Mouse (Mus musculus): ENCODE measurements around the gene Aoah. TPM values are rescaled to one million over a fixed set of nuclear protein-coding genes. Genes with fewer than 3 reads are reported as not detected.

The Aoah gene
- polyA plus RNA-seq, 1 experiment from 2014 or later = 0.46 TPM

DNA sequence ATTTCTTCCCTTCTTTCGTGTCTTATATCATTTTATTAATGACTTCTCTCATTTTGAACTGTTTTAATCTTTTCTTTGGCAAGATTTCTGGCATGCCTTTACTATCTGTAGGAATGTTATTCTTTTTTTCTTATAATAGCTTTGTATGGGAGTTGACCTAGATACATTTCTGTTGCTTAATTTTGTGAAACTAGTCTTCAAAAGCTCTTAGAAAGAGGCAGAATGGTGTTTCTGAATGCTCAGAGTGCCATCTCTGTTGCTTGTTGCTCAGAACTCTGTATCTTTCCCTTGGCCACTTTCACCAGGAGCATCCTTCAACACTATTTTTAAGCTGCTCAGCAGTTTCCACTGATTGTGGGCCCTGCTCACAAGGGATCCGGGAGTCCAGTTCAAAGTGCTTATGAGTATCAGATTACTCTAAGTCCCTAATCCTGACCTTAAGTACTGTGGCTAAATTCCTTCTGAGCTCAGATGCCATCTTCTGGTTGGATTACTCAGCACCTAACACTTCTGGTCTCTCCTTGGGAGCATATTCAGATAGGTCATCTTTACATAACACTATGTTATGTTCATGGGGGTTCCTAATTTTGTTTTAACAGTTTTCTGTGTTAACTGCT is 26.9 kb downstream of the Aoah start:
- Histone ChIP-seq H3K4me3 (no peak overlapping the region), H3K36me3 (no peaks in the 10 kb centered on the region), H3K27ac (no peak overlapping the region), H3K4me2 (replicated peaks) (no peak overlapping the region), H3K9me3 (no peaks in the 10 kb centered on the region), H3K4me1 (no peaks in the 10 kb centered on the region), H3K27me3 (replicated peaks) (no peaks in the 10 kb centered on the region), H3K9ac (no peak overlapping the region)
- WGBS = 78% methylated on average over 2 of the region's 2 CpGs
- ATAC-seq (ENCODE audit: low FRiP score, low read depth) = no peak

- 74% methylated on average over 2 of the region's 2 CpGs for WGBS
- H3K36me3 ChIP-seq = no peaks in the 10 kb centered on the region
- ATAC-seq (ENCODE audit: low FRiP score, low read depth) = no peak
- H3K9me3 ChIP-seq = no peaks in the 10 kb centered on the region
- no peak overlapping the region for H3K9ac ChIP-seq
- no peaks in the 10 kb centered on the region for H3K4me1 ChIP-seq
- H3K27ac ChIP-seq = no peak overlapping the region
- no peaks in the 10 kb centered on the region for H3K27me3 ChIP-seq (replicated peaks)
- no peak overlapping the region for H3K4me3 ChIP-seq
- H3K4me2 ChIP-seq (replicated peaks) = no peak overlapping the region
Measured at GRCm38 (mm10) chr13:20828728-20829127, 34.8 kb downstream of the Aoah start.

- no peaks in the 10 kb centered on the region for H3K27me3 ChIP-seq (replicated peaks)
- H3K9me3 ChIP-seq = no peaks in the 10 kb centered on the region
- no peak for ATAC-seq (ENCODE audit: low FRiP score, low read depth)
- WGBS = 90% methylated on average over 9 of the region's 9 CpGs
- H3K4me2 ChIP-seq (replicated peaks) = no peak overlapping the region
- H3K4me1 ChIP-seq = no peaks in the 10 kb centered on the region
- H3K27ac ChIP-seq = no peak overlapping the region
- H3K9ac ChIP-seq = no peak overlapping the region
- H3K36me3 ChIP-seq = no peaks in the 10 kb centered on the region
- H3K4me3 ChIP-seq = no peak overlapping the region
Measured at GRCm38 (mm10) chr13:20829181-20829900, 35.4 kb downstream of the Aoah start.

DNA sequence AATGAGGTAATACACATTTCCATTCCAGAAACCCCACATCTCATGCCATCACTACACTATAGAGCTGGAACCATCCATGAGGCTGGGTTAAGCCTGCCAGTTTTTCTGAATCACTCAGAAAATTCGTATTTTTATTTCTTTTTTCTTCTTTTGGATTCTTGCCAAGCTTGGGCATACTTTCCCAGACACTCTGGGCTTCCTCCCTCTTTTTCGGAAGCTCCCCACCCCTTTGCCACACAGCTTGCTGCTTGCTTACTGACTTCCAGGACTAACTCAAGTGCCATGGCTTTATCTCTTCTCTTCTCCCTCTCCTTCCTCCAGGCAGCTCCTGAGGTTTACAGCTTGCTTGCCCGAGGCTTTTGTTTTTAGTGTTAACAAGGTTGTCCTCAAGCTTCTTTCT is 62.0 kb downstream of the Aoah start:
- H3K27me3 ChIP-seq (replicated peaks) = no peaks in the 10 kb centered on the region
- H3K27ac ChIP-seq = no peak overlapping the region
- no peaks in the 10 kb centered on the region for H3K9me3 ChIP-seq
- H3K36me3 ChIP-seq = no peaks in the 10 kb centered on the region
- no peaks in the 10 kb centered on the region for H3K4me1 ChIP-seq
- WGBS = 68% methylated on average over 3 of the region's 3 CpGs
- no peak overlapping the region for H3K9ac ChIP-seq
- ATAC-seq (ENCODE audit: low FRiP score, low read depth) = no peak
- H3K4me3 ChIP-seq = no peak overlapping the region
- H3K4me2 ChIP-seq (replicated peaks) = no peak overlapping the region

- Histone ChIP-seq H3K4me2 (replicated peaks) (no peak overlapping the region), H3K9me3 (no peaks in the 10 kb centered on the region), H3K4me1 (peaks cover 2% of the 10 kb centered on the region; the same call in 1 of the 2 replicates), H3K4me3 (no peak overlapping the region), H3K27ac (no peak overlapping the region), H3K36me3 (no peaks in the 10 kb centered on the region), H3K9ac (no peak overlapping the region), H3K27me3 (replicated peaks) (no peaks in the 10 kb centered on the region)
- no peak for ATAC-seq (ENCODE audit: low FRiP score, low read depth)
- 56% methylated on average over 1 of the region's 1 CpGs for WGBS
Measured at GRCm38 (mm10) chr13:20899372-20899771, 105.5 kb downstream of the Aoah start.

DNA sequence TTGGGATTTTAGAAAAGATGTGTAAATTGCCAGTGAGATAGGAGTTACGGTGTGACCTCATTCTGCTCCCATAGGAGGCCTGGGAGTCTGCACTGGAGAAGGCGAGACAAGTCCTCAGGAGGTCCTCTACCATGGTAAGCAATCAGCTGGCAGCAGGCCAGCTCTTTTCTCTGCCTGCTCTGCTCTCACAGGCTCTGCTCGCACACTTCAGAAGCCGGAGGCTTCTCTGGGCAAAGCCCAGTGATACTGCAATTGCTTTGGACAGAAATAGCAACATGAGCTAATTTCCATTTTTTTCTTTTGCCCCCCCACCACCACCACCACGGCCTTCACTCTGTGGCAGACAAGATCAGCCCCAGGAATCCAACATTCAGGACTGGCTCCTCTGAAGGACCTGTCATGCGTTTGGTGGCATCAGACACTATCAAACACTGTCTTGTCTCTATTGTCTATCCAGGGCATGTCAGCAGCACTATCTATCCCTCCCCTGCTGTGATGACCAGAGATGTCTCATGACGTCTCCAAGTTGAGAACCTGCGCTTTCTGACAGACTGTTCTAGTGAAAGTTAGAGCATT is 106.6 kb downstream of the Aoah start:
- 48% methylated on average over 8 of the region's 8 CpGs for WGBS
- no peaks in the 10 kb centered on the region for H3K36me3 ChIP-seq
- H3K27ac ChIP-seq = no peak overlapping the region
- H3K9ac ChIP-seq = no peak overlapping the region
- no peak overlapping the region for H3K4me2 ChIP-seq (replicated peaks)
- H3K27me3 ChIP-seq (replicated peaks) = no peaks in the 10 kb centered on the region
- H3K4me1 ChIP-seq = peaks cover 2% of the 10 kb centered on the region; the same call in 1 of the 2 replicates
- H3K4me3 ChIP-seq = no peak overlapping the region
- ATAC-seq (ENCODE audit: low FRiP score, low read depth) = peak; percentile 67; the same call in 1 of the 2 replicates
- H3K9me3 ChIP-seq = no peaks in the 10 kb centered on the region

GRCm38 (mm10) chr13:20900972-20901457 is 107.1 kb downstream of the Aoah start:
- no peaks in the 10 kb centered on the region for H3K36me3 ChIP-seq
- no peak overlapping the region for H3K4me3 ChIP-seq
- WGBS = 9% methylated on average over 2 of the region's 2 CpGs
- H3K4me2 ChIP-seq (replicated peaks) = no peak overlapping the region
- H3K27ac ChIP-seq = no peak overlapping the region
- H3K4me1 ChIP-seq = peaks cover 2% of the 10 kb centered on the region; the same call in 1 of the 2 replicates
- no peaks in the 10 kb centered on the region for H3K27me3 ChIP-seq (replicated peaks)
- no peak overlapping the region for H3K9ac ChIP-seq
- H3K9me3 ChIP-seq = no peaks in the 10 kb centered on the region
- peak; percentile 63 for ATAC-seq (ENCODE audit: low FRiP score, low read depth)

- no peak overlapping the region for H3K9ac ChIP-seq
- no peak for ATAC-seq (ENCODE audit: low FRiP score, low read depth)
- H3K27me3 ChIP-seq (replicated peaks) = no peaks in the 10 kb centered on the region
- no peaks in the 10 kb centered on the region for H3K36me3 ChIP-seq
- no peak overlapping the region for H3K4me3 ChIP-seq
- WGBS = 53% methylated on average over 3 of the region's 3 CpGs
- H3K4me2 ChIP-seq (replicated peaks) = no peak overlapping the region
- H3K9me3 ChIP-seq = no peaks in the 10 kb centered on the region
- H3K4me1 ChIP-seq = peaks cover 2% of the 10 kb centered on the region; the same call in 1 of the 2 replicates
- H3K27ac ChIP-seq = no peak overlapping the region
Measured at GRCm38 (mm10) chr13:20901634-20902135, 107.8 kb downstream of the Aoah start.

- Histone ChIP-seq H3K4me2 (replicated peaks) (no peak overlapping the region), H3K27me3 (replicated peaks) (no peaks in the 10 kb centered on the region), H3K9me3 (no peaks in the 10 kb centered on the region), H3K4me1 (peaks cover 2% of the 10 kb centered on the region; the same call in 1 of the 2 replicates), H3K9ac (no peak overlapping the region), H3K36me3 (no peaks in the 10 kb centered on the region), H3K4me3 (no peak overlapping the region), H3K27ac (no peak overlapping the region)
- no peak for ATAC-seq (ENCODE audit: low FRiP score, low read depth)
- WGBS = 84% methylated on average over 4 of the region's 4 CpGs
Measured at GRCm38 (mm10) chr13:20904118-20904517, 110.2 kb downstream of the Aoah start.

DNA sequence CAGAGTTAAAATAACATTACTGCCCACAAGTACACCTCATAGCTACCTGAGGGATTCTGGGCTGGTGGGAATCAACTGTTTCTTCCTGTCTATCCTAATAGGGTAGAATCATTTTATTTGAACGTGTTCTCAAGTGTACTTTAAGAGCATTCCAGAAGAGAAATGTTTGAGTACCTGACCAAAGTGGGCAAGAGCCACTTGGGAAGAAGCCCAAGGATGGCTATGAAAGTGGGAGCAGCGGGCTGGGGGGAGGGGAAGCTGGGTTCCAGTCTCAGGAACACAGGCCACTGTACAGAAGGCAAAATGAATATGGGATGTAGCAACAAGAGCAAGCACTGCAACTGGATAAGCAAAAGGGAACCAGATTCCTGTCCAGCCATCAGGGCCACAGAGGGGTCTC is 111.3 kb downstream of the Aoah start:
- Histone ChIP-seq H3K27ac (no peak overlapping the region), H3K4me1 (peaks cover 2% of the 10 kb centered on the region; the same call in 1 of the 2 replicates), H3K36me3 (no peaks in the 10 kb centered on the region), H3K4me2 (replicated peaks) (no peak overlapping the region), H3K27me3 (replicated peaks) (no peaks in the 10 kb centered on the region), H3K4me3 (no peak overlapping the region), H3K9ac (no peak overlapping the region), H3K9me3 (no peaks in the 10 kb centered on the region)
- no peak for ATAC-seq (ENCODE audit: low FRiP score, low read depth)
- WGBS = 82% methylated on average over 2 of the region's 2 CpGs

DNA sequence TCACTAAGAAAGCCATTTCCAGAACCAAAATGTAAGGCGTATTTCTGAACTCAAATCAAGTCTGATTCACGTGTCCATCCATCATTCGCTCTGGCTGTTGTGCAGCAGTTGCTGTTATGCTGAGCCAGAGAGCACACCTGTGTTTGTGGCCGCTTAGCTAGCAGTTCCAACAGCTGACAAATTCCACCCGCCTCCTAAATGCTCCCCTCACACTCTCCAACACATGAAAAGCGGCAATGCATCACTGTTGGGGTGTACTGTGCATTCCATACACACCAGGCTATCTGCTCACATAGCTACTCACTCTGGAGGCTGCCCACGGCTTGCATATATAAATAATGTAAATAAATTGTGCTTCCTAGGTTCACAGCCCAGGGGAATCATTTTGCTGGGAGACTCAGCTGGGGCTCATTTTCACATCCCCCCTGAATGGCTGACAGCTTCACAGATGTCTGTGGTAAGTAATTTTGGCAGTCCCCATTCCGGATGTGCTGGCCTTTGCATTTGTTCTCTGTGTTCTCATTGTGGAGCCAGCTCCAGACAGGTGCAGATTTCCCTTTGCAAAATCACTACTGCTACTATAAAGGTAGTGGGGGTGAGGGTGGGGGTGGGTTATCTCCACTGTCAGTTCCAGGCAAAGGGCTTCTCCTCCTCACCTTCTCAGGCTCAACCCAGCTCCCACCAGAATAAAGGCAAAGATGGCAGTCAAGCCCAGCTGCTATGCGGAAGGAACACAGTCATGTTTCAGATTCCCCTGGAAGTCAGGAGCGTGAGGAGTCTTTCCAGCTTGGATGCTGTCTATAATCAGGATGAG is 123.0 kb downstream of the Aoah start:
- Histone ChIP-seq H3K4me3 (no peak overlapping the region), H3K27ac (no peak overlapping the region), H3K36me3 (no peaks in the 10 kb centered on the region), H3K9me3 (no peaks in the 10 kb centered on the region), H3K9ac (no peak overlapping the region), H3K4me2 (replicated peaks) (no peak overlapping the region), H3K4me1 (no peaks in the 10 kb centered on the region), H3K27me3 (replicated peaks) (no peaks in the 10 kb centered on the region)
- WGBS = 65% methylated on average over 10 of the region's 10 CpGs
- peak; percentile 70 for ATAC-seq (ENCODE audit: low FRiP score, low read depth)

- no peak overlapping the region for H3K4me3 ChIP-seq
- H3K27me3 ChIP-seq (replicated peaks) = no peaks in the 10 kb centered on the region
- no peak for ATAC-seq (ENCODE audit: low FRiP score, low read depth)
- no peaks in the 10 kb centered on the region for H3K4me1 ChIP-seq
- 94% methylated on average over 3 of the region's 3 CpGs for WGBS
- H3K27ac ChIP-seq = no peak overlapping the region
- no peak overlapping the region for H3K4me2 ChIP-seq (replicated peaks)
- H3K36me3 ChIP-seq = no peaks in the 10 kb centered on the region
- H3K9ac ChIP-seq = no peak overlapping the region
- no peaks in the 10 kb centered on the region for H3K9me3 ChIP-seq
Measured at GRCm38 (mm10) chr13:20920401-20920800, 126.5 kb downstream of the Aoah start.

All from neural tube, embryonic 12.5 days (tissue).